Mouse (Mus musculus): Measurements from ENCODE around the gene Actr8. TPM values are rescaled to one million over a fixed set of nuclear protein-coding genes. Genes with fewer than 3 reads are reported as not detected.
A peak's percentile ranks its signal among the peaks of the same experiment; 100 is the strongest.

Gene Actr8
- polyA plus RNA-seq, 1 experiment from 2014 or later = 69.8 TPM

DNA sequence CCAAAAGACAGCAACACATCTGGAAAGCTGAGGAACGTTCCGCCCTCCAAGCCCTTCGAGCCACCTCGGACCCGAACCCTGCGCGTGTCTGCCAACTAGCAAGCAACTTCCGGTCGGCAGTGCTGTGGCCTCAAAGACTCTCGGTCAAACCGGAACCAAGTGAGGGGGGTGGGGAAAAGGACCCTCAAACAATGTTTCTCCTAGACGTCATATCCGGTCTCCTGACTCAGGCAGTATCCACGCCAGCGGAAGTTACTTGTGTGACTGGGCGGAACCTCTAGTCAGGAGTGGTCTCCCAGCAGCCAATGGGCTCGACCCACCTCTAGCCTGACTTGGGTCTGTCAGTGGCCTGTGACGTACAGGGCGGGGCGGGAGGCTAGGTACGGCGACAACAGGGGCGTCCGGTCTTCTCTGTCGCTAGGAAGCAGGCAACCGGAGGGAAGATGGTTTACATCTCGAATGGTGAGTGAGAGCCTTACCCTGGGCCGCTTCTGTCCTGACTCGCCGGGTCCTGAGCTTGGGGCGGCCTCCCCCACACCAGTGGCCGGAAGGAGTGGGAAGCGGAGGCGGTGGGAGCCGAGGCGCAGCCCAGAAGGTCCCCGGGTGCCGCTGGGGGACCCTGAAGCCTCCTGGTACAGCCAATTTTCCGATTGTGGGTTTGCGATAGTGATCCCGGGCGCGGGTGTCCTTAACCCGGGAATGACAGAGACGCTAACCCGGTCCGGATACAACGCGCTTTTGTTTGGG is 9.9 kb upstream of the Actr8 start, which contains the start of gene Selenok:
Gene Selenok (plus strand): TSS at position 234 of the 747 bp plus-strand sequence.
- peak within 1 kb of the TSS; percentile 69; the same call in 1 of the 2 replicates for H3K27ac ChIP-seq
- peaks cover 16% of the 10 kb centered on the region for H3K4me1 ChIP-seq
- peak within 1 kb of the TSS; percentile 73 for H3K4me2 ChIP-seq (replicated peaks)
- peaks cover 30% of the 10 kb centered on the region for H3K36me3 ChIP-seq
- H3K9ac ChIP-seq = peak within 1 kb of the TSS; percentile 87
- H3K27me3 ChIP-seq = no peaks in the 10 kb centered on the region
- H3K9me3 ChIP-seq = no peaks in the 10 kb centered on the region
- under 1% methylated on average over 46 of the region's 49 CpGs for WGBS
- ATAC-seq (ENCODE audit: low FRiP score, low read depth) = peak; percentile 100
- peak within 1 kb of the TSS; percentile 90 for H3K4me3 ChIP-seq

- no peak overlapping the region for H3K4me2 ChIP-seq (replicated peaks)
- H3K27me3 ChIP-seq = no peaks in the 10 kb centered on the region
- peaks cover 16% of the 10 kb centered on the region for H3K4me1 ChIP-seq
- no peak overlapping the region for H3K27ac ChIP-seq
- ATAC-seq (ENCODE audit: low FRiP score, low read depth) = no peak
- H3K36me3 ChIP-seq = peaks cover 56% of the 10 kb centered on the region
- H3K9ac ChIP-seq = no peak overlapping the region
- WGBS = 97% methylated on average over 7 of the region's 7 CpGs
- no peak overlapping the region for H3K4me3 ChIP-seq
- H3K9me3 ChIP-seq = no peaks in the 10 kb centered on the region
Measured at GRCm38 (mm10) chr14:29971446-29971845, 6.7 kb upstream of the Actr8 start.

DNA sequence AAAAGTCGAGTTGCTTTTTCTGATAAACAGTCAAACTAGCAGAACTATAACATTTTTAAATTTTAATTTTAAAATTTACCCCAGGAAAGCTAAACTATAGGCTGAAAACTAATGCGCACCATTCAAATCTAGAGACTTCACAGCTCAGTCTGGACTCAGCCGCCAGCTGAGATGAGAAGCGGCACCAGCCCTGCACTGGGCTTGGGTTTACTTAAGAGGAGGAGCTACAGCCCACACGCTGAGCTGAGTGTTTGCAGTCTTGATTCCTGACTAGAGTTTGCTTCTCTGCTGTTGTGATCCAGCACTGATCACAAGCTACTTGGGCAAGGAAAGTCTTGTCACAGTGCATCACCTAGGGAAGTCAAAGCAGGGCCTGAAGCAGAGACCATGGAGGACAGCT is 6.1 kb upstream of the Actr8 start:
- ATAC-seq (ENCODE audit: low FRiP score, low read depth) = no peak
- peaks cover 61% of the 10 kb centered on the region for H3K36me3 ChIP-seq
- H3K9ac ChIP-seq = no peak overlapping the region
- no peak overlapping the region for H3K4me2 ChIP-seq (replicated peaks)
- no peaks in the 10 kb centered on the region for H3K27me3 ChIP-seq
- H3K4me3 ChIP-seq = no peak overlapping the region
- peaks cover 16% of the 10 kb centered on the region for H3K4me1 ChIP-seq
- no peaks in the 10 kb centered on the region for H3K9me3 ChIP-seq
- no peak overlapping the region for H3K27ac ChIP-seq
- WGBS = 91% methylated on average over 5 of the region's 5 CpGs

DNA sequence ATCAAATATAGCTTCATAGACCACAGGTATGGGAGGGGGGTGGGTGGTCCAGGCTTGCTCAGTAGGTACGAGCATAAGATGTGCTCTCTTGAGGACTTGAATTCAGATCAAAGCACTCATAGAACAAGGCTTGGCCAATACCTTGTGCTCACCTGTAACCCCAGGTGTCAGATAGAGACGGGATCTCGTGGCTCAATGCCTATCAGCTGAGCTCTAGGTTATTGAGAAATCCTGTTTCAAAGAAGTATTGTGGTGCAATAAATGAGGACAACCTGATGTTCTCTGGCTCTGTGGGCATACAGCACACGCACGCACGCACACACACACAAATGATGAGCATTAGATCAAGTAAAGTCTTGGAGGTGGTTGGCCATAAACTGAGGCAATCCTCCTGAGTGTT is 1.2 kb upstream of the Actr8 start:
- H3K4me1 ChIP-seq = peaks cover 11% of the 10 kb centered on the region
- no peak overlapping the region for H3K4me2 ChIP-seq (replicated peaks)
- no peak for ATAC-seq (ENCODE audit: low FRiP score, low read depth)
- H3K4me3 ChIP-seq = no peak overlapping the region
- H3K9me3 ChIP-seq = 0 out of 2 replicates have a peak, but pooled peaks cover 9% of the 10 kb centered on the region
- WGBS = 92% methylated on average over 6 of the region's 6 CpGs
- no peak overlapping the region for H3K27ac ChIP-seq
- H3K36me3 ChIP-seq = peaks cover 64% of the 10 kb centered on the region
- H3K27me3 ChIP-seq = no peaks in the 10 kb centered on the region
- H3K9ac ChIP-seq = no peak overlapping the region

DNA sequence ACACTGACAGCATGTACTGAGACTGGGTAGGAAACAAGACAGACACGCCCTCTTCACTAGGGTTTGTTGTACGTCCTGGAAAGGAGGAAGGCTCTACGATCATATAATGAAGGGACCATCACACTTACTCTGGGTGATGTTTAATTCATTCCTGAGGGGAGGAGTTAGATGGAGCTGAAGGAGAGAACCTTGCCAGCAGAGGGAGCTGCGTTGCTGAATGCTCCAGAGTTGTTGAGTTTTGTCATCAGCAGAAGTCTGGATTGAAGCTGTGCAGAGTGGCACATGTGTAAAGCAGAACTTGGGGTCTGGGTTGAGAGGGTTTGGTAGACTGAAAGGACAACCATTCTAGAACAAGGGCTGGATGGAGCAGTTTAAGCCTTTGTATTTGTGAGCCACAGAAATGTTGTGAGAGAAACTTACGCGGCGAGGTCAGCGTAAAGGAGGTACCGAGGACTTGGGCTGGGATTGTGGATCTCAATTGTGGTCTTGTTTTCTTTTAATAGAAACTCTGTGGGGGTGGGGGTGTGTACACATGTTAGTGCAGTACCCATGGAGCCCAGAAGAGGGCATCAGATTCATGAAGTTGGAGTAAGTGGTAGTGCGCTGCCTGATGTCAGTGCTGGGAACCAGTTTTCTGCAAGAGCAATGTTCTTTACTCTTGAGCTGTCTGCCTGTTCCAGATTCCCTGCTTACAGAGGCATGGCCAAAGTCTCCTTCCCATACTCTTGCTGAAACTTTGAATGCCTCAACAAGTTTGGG is 2.5 kb downstream of the Actr8 start:
- WGBS = 98% methylated on average over 10 of the region's 10 CpGs
- H3K4me2 ChIP-seq (replicated peaks) = no peak overlapping the region
- peaks cover 68% of the 10 kb centered on the region for H3K36me3 ChIP-seq
- H3K4me1 ChIP-seq = peaks cover 11% of the 10 kb centered on the region
- H3K27me3 ChIP-seq = no peaks in the 10 kb centered on the region
- no peak overlapping the region for H3K9ac ChIP-seq
- H3K4me3 ChIP-seq = no peak overlapping the region
- H3K9me3 ChIP-seq = 0 out of 2 replicates have a peak, but pooled peaks cover 9% of the 10 kb centered on the region
- no peak for ATAC-seq (ENCODE audit: low FRiP score, low read depth)
- H3K27ac ChIP-seq = no peak overlapping the region

DNA sequence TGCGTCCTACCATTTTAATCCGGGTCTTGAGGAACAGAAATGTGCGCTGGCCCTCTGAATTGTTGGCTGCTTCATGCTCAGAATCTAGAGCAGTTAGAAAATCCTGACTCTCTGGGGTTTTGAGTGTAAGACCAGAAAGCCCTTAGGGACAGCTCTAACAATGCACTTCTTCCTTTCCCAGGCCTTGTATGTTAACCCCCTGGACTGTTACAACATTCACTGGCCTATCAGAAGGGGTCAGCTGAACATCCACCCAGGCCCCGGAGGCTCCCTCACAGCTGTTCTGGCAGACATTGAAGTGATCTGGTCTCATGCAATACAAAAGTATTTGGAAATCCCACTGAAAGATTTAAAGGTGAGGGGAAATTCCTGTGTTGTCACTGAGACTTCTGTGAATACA is 8.0 kb downstream of the Actr8 start:
- Histone ChIP-seq H3K4me2 (replicated peaks) (no peak overlapping the region), H3K4me1 (no peaks in the 10 kb centered on the region), H3K9me3 (no peaks in the 10 kb centered on the region), H3K27me3 (no peaks in the 10 kb centered on the region), H3K9ac (no peak overlapping the region), H3K27ac (no peak overlapping the region), H3K36me3 (peaks cover 100% of the 10 kb centered on the region), H3K4me3 (no peak overlapping the region)
- WGBS = 91% methylated on average over 4 of the region's 4 CpGs
- ATAC-seq (ENCODE audit: low FRiP score, low read depth) = no peak

DNA sequence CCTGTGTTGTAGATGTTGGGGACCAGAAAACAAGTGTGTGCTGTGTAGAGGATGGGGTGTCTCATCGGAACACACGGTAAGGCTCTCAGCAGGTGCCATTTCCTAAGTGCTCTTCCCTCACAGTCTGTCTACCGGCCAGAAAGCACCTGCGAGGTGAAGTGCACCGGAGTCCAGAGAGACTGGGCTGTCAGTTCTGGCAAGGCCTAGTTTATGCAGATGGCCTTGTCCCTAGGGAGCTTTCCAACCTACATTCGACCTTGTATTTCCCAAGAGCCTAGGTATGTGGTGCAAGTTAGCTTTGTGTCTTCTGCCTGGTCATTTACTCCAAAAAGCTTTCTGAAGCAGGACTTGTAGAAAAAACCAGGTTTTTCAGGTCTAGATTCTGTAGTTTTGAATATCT is 9.1 kb downstream of the Actr8 start:
- Histone ChIP-seq H3K9ac (no peak overlapping the region), H3K4me3 (no peak overlapping the region), H3K27ac (no peak overlapping the region), H3K9me3 (no peaks in the 10 kb centered on the region), H3K4me1 (no peaks in the 10 kb centered on the region), H3K4me2 (replicated peaks) (no peak overlapping the region), H3K27me3 (no peaks in the 10 kb centered on the region), H3K36me3 (peaks cover 100% of the 10 kb centered on the region)
- WGBS = 94% methylated on average over 6 of the region's 6 CpGs
- no peak for ATAC-seq (ENCODE audit: low FRiP score, low read depth)

DNA sequence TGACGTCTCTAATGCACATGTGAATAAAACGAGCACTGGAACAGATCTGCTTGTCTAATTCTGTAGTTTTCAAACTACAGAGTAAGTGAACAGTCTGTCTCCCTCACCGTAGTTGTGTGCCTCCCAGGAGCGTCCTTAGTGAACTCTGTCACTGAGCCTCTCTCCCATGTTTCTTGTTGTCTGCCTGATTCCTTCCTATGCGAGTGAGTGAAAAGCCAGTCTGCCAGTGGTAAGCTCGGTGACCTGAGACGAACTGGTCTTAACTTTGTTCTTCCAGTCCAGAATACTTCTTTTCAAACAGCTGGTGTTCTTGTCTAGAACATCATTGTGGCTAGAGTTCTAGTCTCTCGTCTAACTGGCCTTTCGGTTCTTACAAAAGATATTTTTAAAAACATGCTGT is 9.6 kb downstream of the Actr8 start:
- Histone ChIP-seq H3K9me3 (no peaks in the 10 kb centered on the region), H3K36me3 (peaks cover 100% of the 10 kb centered on the region), H3K9ac (no peak overlapping the region), H3K4me2 (replicated peaks) (no peak overlapping the region), H3K27me3 (no peaks in the 10 kb centered on the region), H3K4me1 (no peaks in the 10 kb centered on the region), H3K27ac (no peak overlapping the region), H3K4me3 (no peak overlapping the region)
- WGBS = 93% methylated on average over 9 of the region's 9 CpGs
- no peak for ATAC-seq (ENCODE audit: low FRiP score, low read depth)

GRCm38 (mm10) chr14:29988337-29988736 is 10.2 kb downstream of the Actr8 start:
- Histone ChIP-seq H3K36me3 (peaks cover 100% of the 10 kb centered on the region), H3K9ac (no peak overlapping the region), H3K27ac (no peak overlapping the region), H3K27me3 (no peaks in the 10 kb centered on the region), H3K9me3 (no peaks in the 10 kb centered on the region), H3K4me3 (no peak overlapping the region), H3K4me1 (no peaks in the 10 kb centered on the region), H3K4me2 (replicated peaks) (no peak overlapping the region)
- no peak for ATAC-seq (ENCODE audit: low FRiP score, low read depth)
- WGBS = 89% methylated on average over 4 of the region's 4 CpGs

DNA sequence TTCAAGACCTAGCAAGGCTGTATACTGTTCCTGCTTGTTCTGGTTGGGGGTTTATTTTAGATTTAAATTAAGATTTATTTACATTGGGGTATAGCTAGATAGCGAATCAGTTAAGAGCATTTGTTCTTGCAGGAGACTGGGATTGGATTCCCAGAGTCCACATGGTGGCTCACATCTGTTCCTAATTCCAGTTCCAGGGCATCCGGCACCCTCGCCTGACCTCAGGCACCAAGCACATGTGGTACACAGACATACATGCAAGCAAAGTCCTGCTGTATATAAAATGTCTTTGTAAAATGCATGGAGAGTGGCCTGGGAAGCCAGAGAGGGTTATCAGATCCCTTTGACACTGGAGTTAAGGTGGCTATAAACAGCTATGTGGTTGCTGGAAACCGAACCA is 16.8 kb downstream of the Actr8 start:
- no peak for ATAC-seq (ENCODE audit: low FRiP score, low read depth)
- H3K27me3 ChIP-seq = no peaks in the 10 kb centered on the region
- no peaks in the 10 kb centered on the region for H3K9me3 ChIP-seq
- no peak overlapping the region for H3K4me2 ChIP-seq (replicated peaks)
- 27% methylated on average over 4 of the region's 4 CpGs for WGBS
- H3K27ac ChIP-seq = no peak overlapping the region
- peaks cover 77% of the 10 kb centered on the region for H3K36me3 ChIP-seq
- no peak overlapping the region for H3K9ac ChIP-seq
- no peak overlapping the region for H3K4me3 ChIP-seq
- no peaks in the 10 kb centered on the region for H3K4me1 ChIP-seq

GRCm38 (mm10) chr14:29996000-29996751 is 18.0 kb downstream of the Actr8 start:
- 90% methylated on average over 11 of the region's 11 CpGs for WGBS
- peaks cover 65% of the 10 kb centered on the region for H3K36me3 ChIP-seq
- no peak for ATAC-seq (ENCODE audit: low FRiP score, low read depth)
- H3K4me2 ChIP-seq (replicated peaks) = no peak overlapping the region
- H3K9ac ChIP-seq = no peak overlapping the region
- H3K9me3 ChIP-seq = no peaks in the 10 kb centered on the region
- no peak overlapping the region for H3K4me3 ChIP-seq
- H3K4me1 ChIP-seq = no peaks in the 10 kb centered on the region
- H3K27ac ChIP-seq = no peak overlapping the region
- H3K27me3 ChIP-seq = no peaks in the 10 kb centered on the region

DNA sequence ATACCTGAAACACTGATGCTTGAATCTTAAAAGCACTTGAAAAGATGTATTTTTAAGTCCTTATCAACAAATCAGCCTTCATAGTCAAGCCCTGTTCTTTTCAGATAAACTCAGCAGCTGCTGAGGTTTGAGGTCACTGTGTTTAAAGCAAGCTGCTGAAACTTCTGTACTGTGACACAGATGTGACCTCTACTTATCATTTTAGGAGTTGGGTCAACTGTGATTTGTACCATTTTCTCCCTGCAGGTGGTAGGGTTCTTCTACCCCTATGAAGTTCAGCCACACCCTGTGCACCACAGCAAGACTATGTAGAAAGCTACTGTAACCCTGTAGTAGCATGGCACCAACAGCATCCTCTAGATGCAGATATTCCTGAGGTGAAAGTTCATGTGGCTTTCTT is 19.2 kb downstream of the Actr8 start:
- H3K27ac ChIP-seq = no peak overlapping the region
- no peaks in the 10 kb centered on the region for H3K9me3 ChIP-seq
- H3K4me1 ChIP-seq = no peaks in the 10 kb centered on the region
- peaks cover 54% of the 10 kb centered on the region for H3K36me3 ChIP-seq
- no peaks in the 10 kb centered on the region for H3K27me3 ChIP-seq
- ATAC-seq (ENCODE audit: low FRiP score, low read depth) = no peak
- no peak overlapping the region for H3K4me2 ChIP-seq (replicated peaks)
- H3K4me3 ChIP-seq = no peak overlapping the region
- H3K9ac ChIP-seq = no peak overlapping the region

Data from limb, embryonic 13.5 days (tissue).